Mouse (Mus musculus): Measurements from ENCODE around the gene Fgr. TPM values are rescaled to one million over a fixed set of nuclear protein-coding genes. Genes with fewer than 3 reads are reported as not detected.

Gene Fgr
- total RNA-seq, 1 experiment from 2014 or later: 321 TPM

GRCm38 (mm10) chr4:132955395-132955791 lies 18.5 kb upstream of the Fgr start:
- no peak for ATAC-seq (ENCODE audit: extremely low read depth, insufficient number of reproducible peaks, low FRiP score, poor library complexity, severe bottlenecking)

- peak; percentile 46; the same call in 1 of the 2 replicates for ATAC-seq (ENCODE audit: extremely low read depth, insufficient number of reproducible peaks, low FRiP score, poor library complexity, severe bottlenecking)
These were observed 14.9 kb upstream of the Fgr start for GRCm38 (mm10) chr4:132958741-132959678.

GRCm38 (mm10) chr4:132959679-132960045 lies 14.2 kb upstream of the Fgr start:
- ATAC-seq (ENCODE audit: extremely low read depth, insufficient number of reproducible peaks, low FRiP score, poor library complexity, severe bottlenecking): no peak

- ATAC-seq (ENCODE audit: extremely low read depth, insufficient number of reproducible peaks, low FRiP score, poor library complexity, severe bottlenecking): no peak
These were observed 13.6 kb upstream of the Fgr start for GRCm38 (mm10) chr4:132960313-132960712.

GRCm38 (mm10) chr4:132960864-132961639 lies 12.8 kb upstream of the Fgr start:
- no peak for ATAC-seq (ENCODE audit: extremely low read depth, insufficient number of reproducible peaks, low FRiP score, poor library complexity, severe bottlenecking)

GRCm38 (mm10) chr4:132961866-132962265 lies 12.0 kb upstream of the Fgr start:
- no peak for ATAC-seq (ENCODE audit: extremely low read depth, insufficient number of reproducible peaks, low FRiP score, poor library complexity, severe bottlenecking)

GRCm38 (mm10) chr4:132962628-132963027 lies 11.3 kb upstream of the Fgr start:
- ATAC-seq (ENCODE audit: extremely low read depth, insufficient number of reproducible peaks, low FRiP score, poor library complexity, severe bottlenecking): no peak

- no peak for ATAC-seq (ENCODE audit: extremely low read depth, insufficient number of reproducible peaks, low FRiP score, poor library complexity, severe bottlenecking)
These were observed 10.5 kb upstream of the Fgr start for GRCm38 (mm10) chr4:132963436-132963835.

GRCm38 (mm10) chr4:132964064-132964463 lies 9.8 kb upstream of the Fgr start:
- no peak for ATAC-seq (ENCODE audit: extremely low read depth, insufficient number of reproducible peaks, low FRiP score, poor library complexity, severe bottlenecking)

GRCm38 (mm10) chr4:132964473-132964872 lies 9.4 kb upstream of the Fgr start:
- ATAC-seq (ENCODE audit: extremely low read depth, insufficient number of reproducible peaks, low FRiP score, poor library complexity, severe bottlenecking): no peak

- ATAC-seq (ENCODE audit: extremely low read depth, insufficient number of reproducible peaks, low FRiP score, poor library complexity, severe bottlenecking): no peak
These were observed 5.6 kb upstream of the Fgr start for GRCm38 (mm10) chr4:132968105-132968938.

GRCm38 (mm10) chr4:132971601-132972000 lies 2.3 kb upstream of the Fgr start:
- ATAC-seq (ENCODE audit: extremely low read depth, insufficient number of reproducible peaks, low FRiP score, poor library complexity, severe bottlenecking): no peak

- ATAC-seq (ENCODE audit: extremely low read depth, insufficient number of reproducible peaks, low FRiP score, poor library complexity, severe bottlenecking): peak; percentile 10; the same call in 1 of the 2 replicates
These were observed 1.8 kb upstream of the Fgr start for GRCm38 (mm10) chr4:132972101-132972500.

- ATAC-seq (ENCODE audit: extremely low read depth, insufficient number of reproducible peaks, low FRiP score, poor library complexity, severe bottlenecking): no peak
These were observed 1.3 kb upstream of the Fgr start for GRCm38 (mm10) chr4:132972556-132972955.

GRCm38 (mm10) chr4:132973186-132973585 lies 709 bp upstream of the Fgr start:
- no peak for ATAC-seq (ENCODE audit: extremely low read depth, insufficient number of reproducible peaks, low FRiP score, poor library complexity, severe bottlenecking)

GRCm38 (mm10) chr4:132974904-132975303 lies 1.0 kb downstream of the Fgr start:
- ATAC-seq (ENCODE audit: extremely low read depth, insufficient number of reproducible peaks, low FRiP score, poor library complexity, severe bottlenecking): no peak

- ATAC-seq (ENCODE audit: extremely low read depth, insufficient number of reproducible peaks, low FRiP score, poor library complexity, severe bottlenecking): peak; percentile 21; the same call in 1 of the 2 replicates
These were observed 1.9 kb downstream of the Fgr start for GRCm38 (mm10) chr4:132975791-132976190.

GRCm38 (mm10) chr4:132976729-132977128 lies 2.8 kb downstream of the Fgr start:
- peak; percentile 36 for ATAC-seq (ENCODE audit: extremely low read depth, insufficient number of reproducible peaks, low FRiP score, poor library complexity, severe bottlenecking)

- ATAC-seq (ENCODE audit: extremely low read depth, insufficient number of reproducible peaks, low FRiP score, poor library complexity, severe bottlenecking): no peak
These were observed 3.7 kb downstream of the Fgr start for GRCm38 (mm10) chr4:132977597-132977996.
